Mouse (Mus musculus) intestine, embryonic 15.5 days (tissue): ENCODE results near the gene Pip. TPM values are rescaled to one million over a fixed set of nuclear protein-coding genes. Genes with fewer than 3 reads are reported as not detected.

Experiments
- ATAC-seq: fragments of 200-750 bp; cut with Nextera tagmentation; 2 replicates; pipeline ENCODE4 v1.8.0; 2017; ENCODE audit warnings: moderate TSS enrichment, moderate library complexity
- H3K27ac ChIP-seq: fragments of 300-500 bp; sonication (generic); 2 replicates; pipeline ENCODE4 v1.5.1; 2015; ENCODE audit warnings: mild to moderate bottlenecking, inconsistent platforms
- H3K27me3 ChIP-seq: fragments of 300-500 bp; sonication (generic); replicated peaks from 2 replicates; pipeline ENCODE4 v1.6.1; 2015; ENCODE audit warnings: inconsistent platforms
- H3K36me3 ChIP-seq: fragments of 300-500 bp; sonication (generic); 2 replicates; pipeline ENCODE4 v1.6.1; 2015; ENCODE audit warnings: inconsistent platforms
- H3K4me1 ChIP-seq: fragments of 300-500 bp; sonication (generic); replicated peaks from 2 replicates; pipeline ENCODE4 v1.6.1; 2015; ENCODE audit warnings: inconsistent platforms
- H3K4me2 ChIP-seq: fragments of 300-500 bp; sonication (generic); replicated peaks from 2 replicates; pipeline ENCODE4 v1.6.1; 2015; ENCODE audit warnings: mild to moderate bottlenecking, inconsistent platforms
- H3K4me3 ChIP-seq: fragments of 300-500 bp; sonication (generic); replicated peaks from 2 replicates; pipeline ENCODE4 v1.5.1; 2015; ENCODE audit warnings: inconsistent platforms
- H3K9ac ChIP-seq: fragments of 300-500 bp; sonication (generic); 2 replicates; pipeline ENCODE4 v1.6.1; 2015; ENCODE audit warnings: inconsistent platforms
- H3K9me3 ChIP-seq: fragments of 300-500 bp; sonication (generic); 2 replicates; pipeline ENCODE4 v1.6.1; 2016; ENCODE audit warnings: inconsistent platforms
- WGBS: fragments of 180-500 bp; shearing (Covaris S2); methylation state at CpG from one replicate; pipeline ENCODE4 v1.1.7; 2015; 5-methylcytosine and 5-hydroxymethylcytosine counted together
- polyA plus RNA-seq: library from polyadenylated mRNA; unstranded; fragments of >200 nt; fragmentation: Nextera tagmentation; extraction: Ambion mirVana; gene quantifications from 2 replicates; pipeline ENCODE4 v1.2.1, GENCODE M21; 2015

Pip gene
- not detected in 2 replicates for polyA plus RNA-seq

GRCm38 (mm10) chr6:41847235-41847634 lies at the start of gene Pip:
TSS of gene Pip (plus strand) at chr6:41847535.
- Histone ChIP-seq H3K27me3 (no peaks in the 10 kb centered on the region), H3K4me3 (no peak within 1 kb of the TSS), H3K27ac (no peak within 1 kb of the TSS), H3K36me3 (no peaks in the 10 kb centered on the region), H3K9ac (no peak within 1 kb of the TSS), H3K4me2 (no peak within 1 kb of the TSS), H3K4me1 (no peaks in the 10 kb centered on the region), H3K9me3 (no peaks in the 10 kb centered on the region)
- WGBS: 72% methylated on average over 2 of the region's 2 CpGs
- no peak for ATAC-seq

- no peak for ATAC-seq
- H3K4me3 ChIP-seq: no peak overlapping the region
- no peaks in the 10 kb centered on the region for H3K36me3 ChIP-seq
- no peaks in the 10 kb centered on the region for H3K4me1 ChIP-seq
- H3K27me3 ChIP-seq: no peaks in the 10 kb centered on the region
- H3K9me3 ChIP-seq: no peaks in the 10 kb centered on the region
- no peak overlapping the region for H3K27ac ChIP-seq
- no peak overlapping the region for H3K4me2 ChIP-seq
- no peak overlapping the region for H3K9ac ChIP-seq
Measured at GRCm38 (mm10) chr6:41824086-41824485, 23.2 kb upstream of the Pip start.

GRCm38 (mm10) chr6:41829516-41829915 lies 17.8 kb upstream of the Pip start:
- H3K4me1 ChIP-seq: no peaks in the 10 kb centered on the region
- H3K27ac ChIP-seq: no peak overlapping the region
- ATAC-seq: no peak
- no peaks in the 10 kb centered on the region for H3K27me3 ChIP-seq
- no peak overlapping the region for H3K4me2 ChIP-seq
- no peak overlapping the region for H3K9ac ChIP-seq
- H3K9me3 ChIP-seq: no peaks in the 10 kb centered on the region
- H3K4me3 ChIP-seq: no peak overlapping the region
- no peaks in the 10 kb centered on the region for H3K36me3 ChIP-seq
- 82% methylated on average over 2 of the region's 2 CpGs for WGBS

GRCm38 (mm10) chr6:41852689-41853088 lies 5.4 kb downstream of the Pip start, which contains the start of gene Sval2:
TSS of gene Sval2 (plus strand) at chr6:41852989.
- Histone ChIP-seq H3K4me3 (no peak within 1 kb of the TSS), H3K36me3 (no peaks in the 10 kb centered on the region), H3K4me2 (no peak within 1 kb of the TSS), H3K4me1 (no peaks in the 10 kb centered on the region), H3K27me3 (no peaks in the 10 kb centered on the region), H3K9me3 (no peaks in the 10 kb centered on the region), H3K27ac (no peak within 1 kb of the TSS), H3K9ac (no peak within 1 kb of the TSS)
- no peak for ATAC-seq
- 83% methylated on average over 3 of the region's 3 CpGs for WGBS

- Histone ChIP-seq H3K4me2 (no peak overlapping the region), H3K9ac (no peak overlapping the region), H3K27me3 (no peaks in the 10 kb centered on the region), H3K4me1 (no peaks in the 10 kb centered on the region), H3K27ac (no peak overlapping the region), H3K9me3 (no peaks in the 10 kb centered on the region), H3K4me3 (no peak overlapping the region), H3K36me3 (no peaks in the 10 kb centered on the region)
- no peak for ATAC-seq
- WGBS: 75% methylated on average over 2 of the region's 2 CpGs
Measured at GRCm38 (mm10) chr6:41864038-41864437, 16.7 kb downstream of the Pip start.

Other genes with a start within 250 kb of the Pip start
- 7.7 and 9.8 TPM in 2 replicates for gene Ephb6, start 242.1 kb upstream of the Pip start, polyA plus RNA-seq
- 0.40 and 0.51 TPM in 2 replicates for gene Trpv6, start 211.1 kb upstream of the Pip start, polyA plus RNA-seq
- gene Trpv5, start 166.8 kb upstream of the Pip start, polyA plus RNA-seq: 0.14 and 0.16 TPM in 2 replicates
- 0.34 and 0.54 TPM in 2 replicates for gene Llcfc1, start 163.1 kb upstream of the Pip start, polyA plus RNA-seq
- 3.2 and 5.2 TPM in 2 replicates for gene Kel, start 143.2 kb upstream of the Pip start, polyA plus RNA-seq
- gene Olfr459, start 72.4 kb upstream of the Pip start, polyA plus RNA-seq: not detected in 2 replicates
- not detected in 2 replicates for gene Sval2, start 5.5 kb downstream of the Pip start, polyA plus RNA-seq
- 1.9 and 6.4 TPM in 2 replicates for gene Sval1, start 104.1 kb downstream of the Pip start, polyA plus RNA-seq
- not detected in 2 replicates for gene Sval3, start 120.6 kb downstream of the Pip start, polyA plus RNA-seq
- not detected in 2 replicates for gene Sva, start 190.9 kb downstream of the Pip start, polyA plus RNA-seq